10 mouse cellular contexts compared by ENCODE assay signal in genomic region chr3:21557963-21558441, GRCm38 (mm10).
A peak's percentile ranks its signal among the peaks of the same experiment; 100 is the strongest.
DNase-seq lines count a peak whose midpoint lies in the region; ATAC-seq and TF ChIP-seq lines count a peak whose summit lies in the region.
"Had no signal": no experiment of that assay in that cellular context is flagged by ENCODE, and none has a peak within 500 bp of the region (broad histone marks: within the 10 kb centered on the region; RNA-seq: fewer than 3 reads in every experiment).

No protein-coding gene starts in this region.

- TF ChIP-seq POLR2A in liver, adult 2 months (IDR thresholded peaks at IDR 0.05; ENCODE audit: extremely low read depth, insufficient read depth, low read length): no peak
- TF ChIP-seq POLR2A in cerebellum, adult 2 months (IDR thresholded peaks at IDR 0.05; ENCODE audit: borderline replicate concordance, insufficient read depth, low read length): no peak

- H3K27ac ChIP-seq in liver, adult 2 months (replicated peaks; ENCODE audit: insufficient read depth, low read depth, low read length): no peak overlapping the region
- no peak overlapping the region for H3K27ac ChIP-seq in liver, embryonic 12.5 days
- H3K27ac ChIP-seq in cerebellum, adult 2 months (ENCODE audit: insufficient read depth, low read length): no peak overlapping the region
- peak overlapping the region; percentile 63 for H3K27ac ChIP-seq in layer of hippocampus, adult 2 months
- H3K27ac ChIP-seq in heart, embryonic 12.5 days (ENCODE audit: poor library complexity, severe bottlenecking): no peak overlapping the region
- H3K27ac ChIP-seq: liver, embryonic 14.5 days had no signal

- no peaks in the 10 kb centered on the region for H3K79me2 ChIP-seq in liver, adult 2 months (ENCODE audit: control insufficient read depth, insufficient read depth, low read length)

- H3K27me3 ChIP-seq in liver, adult 2 months (ENCODE audit: control insufficient read depth, insufficient read depth, low read length): no peaks in the 10 kb centered on the region
- H3K27me3 ChIP-seq in liver, embryonic 12.5 days (replicated peaks): no peaks in the 10 kb centered on the region
- no peaks in the 10 kb centered on the region for H3K27me3 ChIP-seq in cerebellum, adult 2 months (ENCODE audit: control insufficient read depth, insufficient read depth, low read length)
- no peaks in the 10 kb centered on the region for H3K27me3 ChIP-seq in heart, embryonic 12.5 days (replicated peaks)

- H3K9ac ChIP-seq in liver, adult 2 months (ENCODE audit: low read depth, low read length): no peak overlapping the region
- H3K9ac ChIP-seq in liver, embryonic 12.5 days: no peak overlapping the region
- no peak overlapping the region for H3K9ac ChIP-seq in heart, embryonic 12.5 days
- H3K9ac ChIP-seq: liver, embryonic 14.5 days had no signal

- H3K4me1 ChIP-seq in liver, adult 2 months (ENCODE audit: control insufficient read depth, insufficient read depth, low read length): no peaks in the 10 kb centered on the region
- no peaks in the 10 kb centered on the region for H3K4me1 ChIP-seq in liver, embryonic 12.5 days
- H3K4me1 ChIP-seq in cerebellum, adult 2 months (ENCODE audit: control insufficient read depth, insufficient read depth, low read length): peaks cover 3% of the 10 kb centered on the region; the same call in 1 of the 2 replicates
- H3K4me1 ChIP-seq in heart, embryonic 12.5 days (replicated peaks): 0 out of 2 replicates have a peak, but pooled peaks cover 6% of the 10 kb centered on the region

- H3K4me3 ChIP-seq in liver, adult 2 months (ENCODE audit: insufficient read depth, low read depth, low read length): no peak overlapping the region
- no peak overlapping the region for H3K4me3 ChIP-seq in liver, embryonic 12.5 days
- no peak overlapping the region for H3K4me3 ChIP-seq in cerebellum, adult 2 months (replicated peaks; ENCODE audit: insufficient read depth, low read depth, low read length)
- H3K4me3 ChIP-seq in layer of hippocampus, adult 2 months: no peak overlapping the region
- H3K4me3 ChIP-seq in heart, embryonic 12.5 days: no peak overlapping the region
- H3K4me3 ChIP-seq: erythroblast, embryonic 14.5 days had no signal

- DNase-seq in liver, adult 2 months (ENCODE audit: extremely low read depth, low read depth, low spot score): peak; percentile 6
- DNase-seq in cerebellum, adult 2 months: peak; percentile 31 to 38
- peak; percentile 31 for DNase-seq in gastrocnemius, adult 18-20 months (ENCODE audit: low spot score)
- DNase-seq in layer of hippocampus, adult 2 months (ENCODE audit: low spot score in 2 of 2): peak; percentile 80 to 85
- DNase-seq in right cerebral cortex, postnatal 14 days: peak; percentile 63

- ATAC-seq in liver, embryonic 12.5 days: no peak
- no peak for ATAC-seq in activated CD4-positive, CD25-positive, alpha-beta regulatory T cell, adult 4 months
- ATAC-seq in heart, embryonic 12.5 days (ENCODE audit: insufficient number of reproducible peaks, low FRiP score): no peak

- WGBS in liver, adult 2 months: 89% methylated on average over 12 of the region's 12 CpGs
- WGBS in liver, embryonic 12.5 days (ENCODE audit: insufficient replicate concordance): 75% methylated on average over 12 of the region's 12 CpGs
- 34% methylated on average over 12 of the region's 12 CpGs for WGBS in cerebellum, adult 2 months
- 90% methylated on average over 12 of the region's 12 CpGs for WGBS in heart, embryonic 12.5 days

- no peak overlapping the region for H3K4me2 ChIP-seq in liver, embryonic 12.5 days
- no peak overlapping the region for H3K4me2 ChIP-seq in heart, embryonic 12.5 days

- H3K36me3 ChIP-seq in liver, adult 2 months (ENCODE audit: control insufficient read depth, insufficient read depth, low read length): no peaks in the 10 kb centered on the region
- H3K36me3 ChIP-seq in liver, embryonic 12.5 days: no peaks in the 10 kb centered on the region
- H3K36me3 ChIP-seq in heart, embryonic 12.5 days: no peaks in the 10 kb centered on the region

- TF ChIP-seq CTCF in liver, adult 2 months (IDR thresholded peaks at IDR 0.05; ENCODE audit: low read depth, low read length): no peak
- TF ChIP-seq CTCF in cerebellum, adult 2 months (IDR thresholded peaks at IDR 0.05; ENCODE audit: borderline replicate concordance, insufficient read depth, low read depth, low read length): no peak
- no peak for TF ChIP-seq CTCF in layer of hippocampus, adult 2 months (conservative IDR thresholded peaks at IDR 0.05)

- H3K9me3 ChIP-seq in liver, embryonic 12.5 days (replicated peaks): no peaks in the 10 kb centered on the region
- H3K9me3 ChIP-seq in heart, embryonic 12.5 days (replicated peaks): no peaks in the 10 kb centered on the region

Comparison
In these comparisons a context has a peak if more than half of its experiments do, and no peak if none do; other contexts are left out.
1. DNase-seq: peak in every context shown above with its lines; median percentile 82 in layer of hippocampus, adult 2 months; 63 in right cerebral cortex, postnatal 14 days; 34 in cerebellum, adult 2 months; 31 in gastrocnemius, adult 18-20 months; 6 in liver, adult 2 months.